Mouse (Mus musculus) forebrain, embryonic 12.5 days (tissue): ENCODE data around the gene Rab20. TPM values are rescaled to one million over a fixed set of nuclear protein-coding genes. Genes with fewer than 3 reads are reported as not detected.

ENCODE experiments used
- ATAC-seq: fragments of 200-750 bp; cut with Nextera tagmentation; 2 replicates; pipeline ENCODE4 v1.8.0; 2017; ENCODE audit warnings: moderate TSS enrichment; ENCODE audit not compliant: low FRiP score
- H3K27ac ChIP-seq: fragments of 300-500 bp; sonication (generic); 2 replicates; pipeline ENCODE4 v1.5.1; 2016; ENCODE audit warnings: mild to moderate bottlenecking
- H3K27me3 ChIP-seq: fragments of 300-500 bp; sonication (generic); 2 replicates; pipeline ENCODE4 v1.6.1; 2016; ENCODE audit warnings: mild to moderate bottlenecking
- H3K36me3 ChIP-seq: fragments of 300-500 bp; sonication (generic); replicated peaks from 2 replicates; pipeline ENCODE4 v1.6.1; 2016; ENCODE audit warnings: mild to moderate bottlenecking
- H3K4me1 ChIP-seq: fragments of 300-500 bp; sonication (generic); 2 replicates; pipeline ENCODE4 v1.6.1; 2016
- H3K4me2 ChIP-seq: fragments of 300-500 bp; sonication (generic); 2 replicates; pipeline ENCODE4 v1.6.1; 2016; ENCODE audit warnings: mild to moderate bottlenecking, moderate library complexity
- H3K4me3 ChIP-seq: fragments of 300-500 bp; sonication (generic); replicated peaks from 2 replicates; pipeline ENCODE4 v1.5.1; 2016; ENCODE audit warnings: mild to moderate bottlenecking
- H3K9ac ChIP-seq: fragments of 300-500 bp; sonication (generic); 2 replicates; pipeline ENCODE4 v1.6.1; 2016; ENCODE audit warnings: mild to moderate bottlenecking
- H3K9me3 ChIP-seq: fragments of 300-500 bp; sonication (generic); 2 replicates; pipeline ENCODE4 v1.6.1; 2016
- WGBS: fragments of 180-500 bp; shearing (Covaris S2); methylation state at CpG from one replicate; pipeline ENCODE4 v1.1.7; 2016; 5-methylcytosine and 5-hydroxymethylcytosine counted together
- polyA plus RNA-seq: library from polyadenylated mRNA; unstranded; fragments of >200 nt; fragmentation: Nextera tagmentation; extraction: Ambion mirVana; gene quantifications from 2 replicates; pipeline ENCODE4 v1.2.1, GENCODE M21; 2016

The Rab20 gene
- polyA plus RNA-seq, 1 experiment from 2014 or later, result 0.36 TPM

DNA sequence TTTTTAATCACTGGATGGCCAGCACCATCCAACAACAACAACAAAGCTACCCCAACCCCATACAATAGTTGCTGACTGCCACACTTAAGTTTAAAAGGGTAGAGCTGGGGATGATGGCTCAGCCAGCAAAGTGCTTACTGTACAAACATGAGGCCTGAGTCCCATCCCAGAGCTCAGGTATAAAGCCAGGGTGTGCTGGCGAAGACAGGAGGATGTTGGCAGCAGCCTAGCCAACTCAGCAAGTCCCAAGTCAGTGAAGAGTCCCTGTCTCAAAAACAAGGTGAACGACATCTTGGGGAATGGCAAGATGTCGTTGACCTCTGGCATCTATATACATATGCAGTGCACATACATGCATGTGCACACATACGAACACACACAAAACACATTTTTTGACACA lies 15.9 kb downstream of the Rab20 start:
- H3K27ac ChIP-seq, result no peak overlapping the region
- H3K4me2 ChIP-seq, result no peak overlapping the region
- no peak overlapping the region for H3K4me3 ChIP-seq
- 90% methylated on average over 4 of the region's 4 CpGs for WGBS
- no peak for ATAC-seq
- no peak overlapping the region for H3K9ac ChIP-seq
- no peaks in the 10 kb centered on the region for H3K9me3 ChIP-seq
- H3K27me3 ChIP-seq, result no peaks in the 10 kb centered on the region
- peaks cover 9% of the 10 kb centered on the region; the same call in 1 of the 2 replicates for H3K4me1 ChIP-seq
- H3K36me3 ChIP-seq, result no peaks in the 10 kb centered on the region

DNA sequence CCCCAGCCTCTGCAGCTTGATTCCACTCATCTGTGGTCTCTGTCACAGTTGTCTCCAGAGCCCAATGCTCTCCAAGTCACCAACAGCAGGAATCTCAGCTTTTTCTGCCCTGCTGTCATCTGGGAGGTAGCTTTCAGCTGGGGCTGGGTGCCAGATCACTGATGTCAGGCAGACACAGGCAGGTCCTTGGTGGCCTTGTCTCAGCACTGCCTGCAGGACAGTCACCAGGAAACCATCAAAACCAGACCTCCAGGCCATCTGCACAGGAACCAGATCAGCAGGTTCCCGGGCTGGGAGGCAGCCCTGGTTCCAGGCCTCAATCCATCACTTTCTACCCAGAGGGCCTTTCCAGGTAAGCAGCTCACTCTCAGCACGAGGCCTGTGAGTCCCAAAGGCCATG lies 16.7 kb downstream of the Rab20 start:
- no peak for ATAC-seq
- H3K27me3 ChIP-seq, result no peaks in the 10 kb centered on the region
- no peak overlapping the region for H3K27ac ChIP-seq
- no peak overlapping the region for H3K4me2 ChIP-seq
- no peaks in the 10 kb centered on the region for H3K9me3 ChIP-seq
- no peak overlapping the region for H3K9ac ChIP-seq
- peaks cover 9% of the 10 kb centered on the region; the same call in 1 of the 2 replicates for H3K4me1 ChIP-seq
- H3K36me3 ChIP-seq, result no peaks in the 10 kb centered on the region
- no peak overlapping the region for H3K4me3 ChIP-seq
- 77% methylated on average over 2 of the region's 2 CpGs for WGBS

DNA sequence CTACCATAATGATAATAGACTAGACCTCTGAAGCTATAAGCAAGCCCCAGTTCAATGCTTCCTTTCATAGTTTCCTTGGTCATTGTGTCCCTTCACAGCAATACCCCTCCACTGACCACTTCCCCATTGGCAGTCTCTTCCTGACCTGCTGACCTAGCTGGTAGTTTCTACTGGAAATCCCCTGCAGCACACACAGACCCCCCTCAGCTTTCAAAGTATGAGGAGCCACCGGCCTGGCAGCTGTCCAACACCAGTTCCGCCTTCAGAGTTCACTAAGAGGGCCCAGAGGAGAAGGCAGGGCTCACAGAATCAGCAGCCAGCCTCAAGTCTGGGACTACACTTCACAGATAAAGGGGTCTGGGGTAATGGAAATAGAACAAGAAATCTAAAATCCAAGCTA lies 17.6 kb downstream of the Rab20 start:
- no peak for ATAC-seq
- Histone ChIP-seq H3K4me2 (no peak overlapping the region), H3K36me3 (no peaks in the 10 kb centered on the region), H3K27ac (no peak overlapping the region), H3K4me1 (peaks cover 4% of the 10 kb centered on the region; the same call in 1 of the 2 replicates), H3K9ac (no peak overlapping the region), H3K4me3 (no peak overlapping the region), H3K9me3 (no peaks in the 10 kb centered on the region), H3K27me3 (no peaks in the 10 kb centered on the region)
- WGBS, result 55% methylated on average over 2 of the region's 2 CpGs

DNA sequence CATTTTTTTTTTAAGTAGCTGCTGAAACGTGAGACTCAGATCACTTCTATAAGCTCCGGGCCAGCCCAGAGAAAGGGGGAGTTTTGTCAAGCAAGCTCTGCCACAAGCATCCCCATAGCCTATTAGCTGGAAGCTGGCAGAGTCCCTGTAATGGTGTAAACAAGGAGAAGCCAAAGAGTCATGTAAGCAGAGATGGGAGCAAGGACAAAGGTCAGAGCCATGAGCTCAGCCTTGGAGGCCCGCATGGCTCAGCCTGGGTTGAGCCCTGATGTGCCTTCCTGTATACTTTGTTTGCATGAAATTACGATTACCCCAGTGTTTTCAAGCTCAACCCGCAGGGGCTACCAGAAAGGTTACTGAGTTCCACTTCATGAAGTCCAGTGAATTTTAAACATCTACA lies 19.5 kb downstream of the Rab20 start:
- 70% methylated on average over 5 of the region's 5 CpGs for WGBS
- Histone ChIP-seq H3K4me1 (peaks cover 8% of the 10 kb centered on the region), H3K9ac (no peak overlapping the region), H3K36me3 (no peaks in the 10 kb centered on the region), H3K4me3 (no peak overlapping the region), H3K9me3 (no peaks in the 10 kb centered on the region), H3K27ac (no peak overlapping the region), H3K27me3 (no peaks in the 10 kb centered on the region), H3K4me2 (no peak overlapping the region)
- ATAC-seq, result no peak

DNA sequence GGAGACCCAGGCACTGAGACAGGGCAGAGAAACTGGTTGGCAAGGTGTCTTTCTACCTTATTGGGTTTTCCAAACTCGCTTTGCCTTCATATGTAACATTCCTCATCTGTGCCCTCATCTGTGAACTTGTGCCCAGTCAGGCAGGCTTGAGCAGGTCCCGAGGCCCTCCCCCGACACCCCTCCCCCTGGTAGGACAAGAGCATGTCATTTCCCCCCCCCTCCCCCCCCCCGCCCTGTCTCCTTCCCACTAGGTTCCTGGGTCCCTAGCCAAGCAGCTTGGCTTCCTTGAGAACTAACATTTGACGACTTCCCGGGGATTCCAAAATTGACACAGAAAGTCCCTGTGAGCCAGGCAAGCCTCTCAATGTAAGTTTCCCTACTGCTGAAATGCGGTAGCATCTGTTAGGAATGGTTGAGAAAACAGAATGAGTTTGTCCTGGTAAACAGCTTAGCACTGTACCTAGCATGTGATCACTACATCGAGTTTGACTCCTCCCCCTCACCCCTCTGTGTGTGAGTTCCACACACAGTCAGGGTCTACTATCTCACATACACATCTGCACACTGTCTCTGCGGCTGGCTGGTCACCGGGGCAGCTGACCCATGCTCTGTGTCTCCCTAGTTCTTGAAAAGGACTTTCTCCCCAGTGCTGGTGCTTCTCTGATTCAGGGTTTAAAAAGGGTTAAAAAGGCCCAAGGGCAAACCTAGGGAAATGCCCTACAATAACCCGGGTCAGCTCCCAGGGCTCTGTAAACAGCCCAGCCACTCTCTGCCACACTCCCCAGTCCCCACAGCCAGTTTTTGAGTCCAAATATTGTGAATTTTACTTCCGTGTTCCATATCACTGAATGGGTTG lies 20.3 kb downstream of the Rab20 start:
- no peak for ATAC-seq
- whole genome bisulfite sequencing, result 66% methylated on average over 11 of the region's 12 CpGs
- no peaks in the 10 kb centered on the region for H3K27me3 ChIP-seq
- H3K27ac ChIP-seq, result no peak overlapping the region
- no peak overlapping the region for H3K4me2 ChIP-seq
- no peaks in the 10 kb centered on the region for H3K36me3 ChIP-seq
- H3K4me3 ChIP-seq, result no peak overlapping the region
- H3K4me1 ChIP-seq, result peaks cover 16% of the 10 kb centered on the region
- H3K9ac ChIP-seq, result no peak overlapping the region
- H3K9me3 ChIP-seq, result no peaks in the 10 kb centered on the region

DNA sequence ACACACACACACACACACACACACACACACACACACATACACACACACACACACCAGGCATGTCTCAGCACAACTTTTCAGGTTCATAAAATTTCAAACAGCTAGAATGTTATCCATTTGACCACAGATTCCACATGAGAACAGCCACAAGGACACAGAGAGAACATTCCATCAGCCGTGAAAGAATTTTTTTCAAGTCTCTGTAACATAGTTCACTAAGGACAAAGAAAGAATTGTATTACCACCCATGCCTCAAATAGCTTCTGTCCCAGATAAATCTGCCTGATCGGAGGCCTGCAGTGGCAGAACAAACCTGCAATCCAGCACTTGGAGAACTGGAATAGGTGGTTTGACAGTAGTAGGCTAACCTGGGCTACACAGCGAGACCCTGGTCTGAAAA lies 21.2 kb downstream of the Rab20 start:
- no peak overlapping the region for H3K4me3 ChIP-seq
- H3K4me1 ChIP-seq, result peaks cover 25% of the 10 kb centered on the region
- H3K4me2 ChIP-seq, result no peak overlapping the region
- ATAC-seq, result no peak
- H3K9ac ChIP-seq, result no peak overlapping the region
- no peaks in the 10 kb centered on the region for H3K36me3 ChIP-seq
- WGBS, result 79% methylated on average over 3 of the region's 3 CpGs
- H3K9me3 ChIP-seq, result no peaks in the 10 kb centered on the region
- no peak overlapping the region for H3K27ac ChIP-seq
- H3K27me3 ChIP-seq, result no peaks in the 10 kb centered on the region

DNA sequence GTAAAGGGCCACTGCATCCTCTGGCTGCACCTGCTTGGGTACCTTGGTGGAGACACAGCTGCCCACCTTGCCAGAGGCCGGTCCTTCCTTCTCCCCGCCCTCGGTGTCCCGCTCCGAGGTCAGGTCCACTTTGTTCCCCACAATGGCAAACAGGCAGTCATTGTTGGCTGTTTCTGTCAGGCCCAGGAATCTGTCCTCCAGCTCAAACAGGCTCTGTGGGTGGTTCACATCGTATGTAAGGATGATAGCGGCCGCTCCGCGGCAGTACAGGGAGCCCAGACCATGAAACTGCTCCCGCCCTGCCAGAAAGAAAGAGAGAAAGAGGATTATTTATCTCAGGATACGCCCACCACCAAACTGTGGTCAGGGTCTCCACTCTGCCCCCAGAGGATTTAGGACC lies 24.3 kb downstream of the Rab20 start:
- Histone ChIP-seq H3K9me3 (no peaks in the 10 kb centered on the region), H3K27me3 (no peaks in the 10 kb centered on the region), H3K9ac (no peak overlapping the region), H3K4me3 (no peak overlapping the region), H3K27ac (no peak overlapping the region), H3K36me3 (no peaks in the 10 kb centered on the region), H3K4me1 (peaks cover 39% of the 10 kb centered on the region), H3K4me2 (no peak overlapping the region)
- 34% methylated on average over 12 of the region's 12 CpGs for WGBS
- ATAC-seq, result no peak

DNA sequence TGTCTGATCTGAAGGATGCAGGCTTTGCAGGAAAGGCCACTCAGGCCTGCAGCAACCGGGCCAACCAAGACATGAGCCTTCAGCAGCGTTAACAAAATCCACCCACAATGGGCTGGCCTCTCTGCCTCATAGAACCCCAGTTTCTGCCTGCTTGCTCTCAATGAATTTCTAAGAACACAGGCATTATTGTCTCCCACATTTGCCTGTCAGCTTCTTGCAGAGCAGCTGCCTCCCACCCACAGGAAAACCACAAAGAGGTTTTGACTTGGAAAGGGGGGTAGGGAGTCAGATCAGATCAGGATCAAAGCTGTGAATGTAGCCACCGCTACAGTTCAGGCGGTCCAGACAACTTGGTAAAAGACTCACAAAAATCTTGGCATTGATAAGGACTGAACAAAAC lies 25.5 kb downstream of the Rab20 start:
- Histone ChIP-seq H3K4me1 (peaks cover 37% of the 10 kb centered on the region), H3K27me3 (no peaks in the 10 kb centered on the region), H3K4me3 (no peak overlapping the region), H3K27ac (peak overlapping the region; percentile 64), H3K9me3 (no peaks in the 10 kb centered on the region), H3K4me2 (no peak overlapping the region), H3K9ac (no peak overlapping the region), H3K36me3 (no peaks in the 10 kb centered on the region)
- WGBS, result 10% methylated on average over 4 of the region's 4 CpGs
- peak; percentile 39; the same call in 1 of the 2 replicates for ATAC-seq

DNA sequence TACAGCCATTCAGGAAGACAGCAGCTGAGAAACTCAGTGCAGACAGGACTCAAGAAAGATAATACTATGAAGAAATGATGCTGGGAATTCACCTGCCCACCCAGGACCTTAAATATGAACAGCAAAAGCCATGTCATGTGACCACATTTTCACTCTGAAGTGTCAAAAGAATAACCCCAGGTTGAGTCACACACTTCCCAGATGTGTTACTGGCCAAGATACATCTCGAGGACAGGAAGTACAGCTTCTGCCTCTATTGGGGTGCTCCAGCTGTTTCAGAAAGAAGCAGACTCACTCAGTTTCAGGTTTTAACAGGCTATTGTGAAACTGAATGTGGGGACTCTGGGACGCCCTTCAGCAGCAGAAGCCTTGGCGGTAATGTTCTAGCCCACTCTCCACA lies 26.0 kb downstream of the Rab20 start:
- H3K4me3 ChIP-seq, result no peak overlapping the region

DNA sequence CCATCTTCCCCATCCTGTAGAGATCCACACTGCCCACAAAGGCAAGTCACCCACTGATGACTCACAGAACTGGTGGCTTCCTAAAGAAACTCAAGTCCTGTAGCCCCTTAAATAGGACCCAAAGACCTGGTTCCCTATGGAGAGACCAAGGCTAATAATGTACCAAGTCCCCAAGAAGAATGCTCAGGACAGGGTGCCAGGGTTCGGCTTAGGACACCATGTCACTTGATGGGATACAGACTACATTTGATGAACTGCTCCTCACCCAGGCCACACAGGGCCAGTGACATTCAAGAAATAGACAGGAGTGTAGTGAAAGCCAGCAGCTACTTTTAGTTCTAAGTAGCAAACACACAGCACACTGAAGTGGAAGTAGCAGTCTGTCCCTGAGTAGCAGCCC lies 26.4 kb downstream of the Rab20 start:
- no peak overlapping the region for H3K9ac ChIP-seq
- peaks cover 37% of the 10 kb centered on the region for H3K4me1 ChIP-seq
- H3K27me3 ChIP-seq, result no peaks in the 10 kb centered on the region
- H3K27ac ChIP-seq, result no peak overlapping the region
- no peaks in the 10 kb centered on the region for H3K9me3 ChIP-seq
- no peak overlapping the region for H3K4me2 ChIP-seq
- no peak overlapping the region for H3K4me3 ChIP-seq
- 96% methylated on average over 1 of the region's 1 CpGs for WGBS
- no peak for ATAC-seq
- no peaks in the 10 kb centered on the region for H3K36me3 ChIP-seq

More for the DNA sequence above, 26.0 kb downstream of the Rab20 start:
- ATAC-seq, result no peak
- Histone ChIP-seq H3K9ac (no peak overlapping the region), H3K9me3 (no peaks in the 10 kb centered on the region), H3K4me2 (no peak overlapping the region), H3K36me3 (no peaks in the 10 kb centered on the region), H3K27me3 (no peaks in the 10 kb centered on the region), H3K4me1 (peaks cover 37% of the 10 kb centered on the region), H3K27ac (peak overlapping the region; percentile 64; the same call in 1 of the 2 replicates)
- 42% methylated on average over 3 of the region's 3 CpGs for WGBS

DNA sequence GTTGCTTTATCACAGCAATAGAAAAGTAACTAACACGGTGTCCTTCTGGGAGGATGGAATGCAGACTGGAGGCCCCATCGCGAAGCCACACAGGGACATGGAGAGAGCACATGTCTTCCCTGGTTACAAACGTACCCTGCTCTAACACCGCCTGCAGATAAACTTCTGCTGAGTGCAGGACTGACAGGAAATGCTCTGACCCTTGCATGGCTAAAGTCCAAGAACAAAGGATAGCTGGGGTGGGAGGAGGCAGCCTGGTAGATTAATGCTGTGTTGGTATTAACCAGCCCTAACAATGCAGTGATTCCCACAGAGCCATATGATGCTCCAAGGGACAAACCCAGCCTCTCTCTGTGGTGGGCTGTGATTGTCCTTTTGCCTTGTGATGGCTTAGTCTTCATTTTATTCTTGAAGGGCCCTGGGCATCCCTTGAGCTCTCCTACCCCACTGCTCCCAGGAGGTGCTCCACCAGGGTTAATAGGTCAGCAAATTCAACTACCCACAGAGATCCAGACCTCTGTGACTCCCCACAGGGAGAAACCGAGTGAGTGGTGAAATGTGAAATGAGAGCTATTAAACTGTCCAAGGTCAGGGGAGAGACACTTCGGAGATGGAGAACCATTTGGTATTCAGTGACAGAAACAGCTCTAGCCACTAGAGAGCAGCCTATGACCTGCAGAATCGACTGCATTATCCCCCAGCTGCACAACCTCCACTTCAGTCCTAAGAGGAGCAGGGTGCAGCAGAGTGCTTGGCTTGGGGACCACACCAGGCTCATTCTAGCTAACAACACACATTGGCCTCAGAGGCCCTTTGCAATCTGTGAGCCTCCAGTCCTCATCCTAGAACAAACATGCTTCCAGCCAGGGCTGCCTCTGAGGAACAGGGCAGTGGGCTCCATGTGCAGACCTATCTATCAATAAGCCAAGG lies 28.1 kb downstream of the Rab20 start:
- WGBS, result 36% methylated on average over 8 of the region's 8 CpGs
- no peak overlapping the region for H3K4me2 ChIP-seq
- no peak overlapping the region for H3K27ac ChIP-seq

DNA sequence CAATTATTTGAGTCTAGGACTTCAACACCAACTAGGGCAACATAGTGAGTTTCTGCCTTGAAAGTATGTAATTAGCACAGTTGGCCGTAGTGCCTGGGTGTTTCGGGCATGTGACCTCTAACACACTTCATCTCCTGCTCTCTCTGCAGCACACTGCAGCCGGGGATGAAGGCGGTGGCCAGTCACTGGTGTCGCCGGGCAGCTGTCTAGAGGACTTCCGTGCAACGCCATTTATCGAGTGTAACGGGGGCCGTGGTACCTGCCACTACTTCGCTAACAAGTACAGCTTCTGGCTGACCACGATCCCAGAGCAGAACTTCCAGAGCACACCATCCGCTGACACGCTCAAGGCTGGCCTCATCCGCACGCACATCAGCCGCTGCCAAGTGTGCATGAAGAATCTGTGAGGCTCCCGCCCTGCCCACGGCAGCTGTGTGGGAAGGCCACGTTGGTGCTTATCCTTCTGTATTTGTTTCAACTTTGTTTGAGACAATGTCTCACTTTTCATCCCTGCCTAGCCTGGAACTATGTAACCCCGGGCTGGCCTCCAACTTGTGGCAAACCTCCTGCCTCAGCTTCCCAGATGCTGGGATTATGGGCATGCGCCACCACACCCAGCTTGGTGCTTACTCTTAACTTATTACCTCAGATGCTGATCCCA lies 30.5 kb downstream of the Rab20 start:
- Histone ChIP-seq H3K27me3 (no peaks in the 10 kb centered on the region), H3K36me3 (no peaks in the 10 kb centered on the region)
- 92% methylated on average over 23 of the region's 23 CpGs for WGBS

More for the DNA sequence above, 28.1 kb downstream of the Rab20 start:
- Histone ChIP-seq H3K4me3 (no peak overlapping the region), H3K9me3 (no peaks in the 10 kb centered on the region), H3K27me3 (no peaks in the 10 kb centered on the region), H3K4me1 (peaks cover 37% of the 10 kb centered on the region), H3K36me3 (no peaks in the 10 kb centered on the region), H3K9ac (no peak overlapping the region)
- 0 out of 2 replicates have a peak, but pooled peaks have one; percentile 39 for ATAC-seq

More for the DNA sequence above, 30.5 kb downstream of the Rab20 start:
- no peak for ATAC-seq
- H3K9me3 ChIP-seq, result no peaks in the 10 kb centered on the region
- no peak overlapping the region for H3K4me2 ChIP-seq
- H3K27ac ChIP-seq, result no peak overlapping the region
- peaks cover 22% of the 10 kb centered on the region for H3K4me1 ChIP-seq
- no peak overlapping the region for H3K4me3 ChIP-seq
- no peak overlapping the region for H3K9ac ChIP-seq
